Mouse (Mus musculus): Measurements from ENCODE around the gene Cmbl.

GRCm38 (mm10) chr15:31568581-31568996 is 3.4 kb downstream of the Cmbl start:
- no peak for TF ChIP-seq CTCF (IDR thresholded peaks at IDR 0.05; ENCODE audit: extremely low read depth, insufficient read depth, insufficient read length, insufficient replicate concordance)
- TF ChIP-seq POLR2A (IDR thresholded peaks at IDR 0.05; ENCODE audit: low read depth, low read length) = no peak
